Mouse (Mus musculus) MEL (cell line): ENCODE measurements around the gene Cobll1. TPM values are rescaled to one million over a fixed set of nuclear protein-coding genes. Genes with fewer than 3 reads are reported as not detected.

Experiments used
- DNase-seq: peaks from one replicate; pipeline ENCODE4 v3.0.0; 2011; ENCODE audit warnings: low read depth, low spot score
- H3K27ac ChIP-seq: 2 replicates; pipeline ENCODE4 v1.5.1; 2012; ENCODE audit warnings: low read depth, mild to moderate bottlenecking, control low read depth, low read length, moderate library complexity; ENCODE audit not compliant: control insufficient read depth
- H3K27me3 ChIP-seq, 2 experiments: fragments of 150-350 bp in 1 of 2; sonication (generic) in 1 of 2; 2 replicates each; pipeline ENCODE4 v1.6.1; 2012; ENCODE audit warnings: low read length in 2 of 2, mild to moderate bottlenecking in 2 of 2, improper control_type of control experiment in 1 of 2, moderate library complexity in 1 of 2; ENCODE audit not compliant: insufficient read depth in 2 of 2, control insufficient read depth in 1 of 2
- H3K36me3 ChIP-seq, 2 experiments: 2 replicates each; pipeline ENCODE4 v1.6.1; 2012 to 2014; ENCODE audit warnings: low read length in 2 of 2, improper control_type of control experiment in 1 of 2, inconsistent platforms in 1 of 2, mild to moderate bottlenecking in 1 of 2; ENCODE audit not compliant: insufficient read depth in 2 of 2, control insufficient read depth in 1 of 2
- H3K4me1 ChIP-seq, 2 experiments: fragments of 150-350 bp in 1 of 2; sonication (generic) in 1 of 2; 2 replicates each; pipeline ENCODE4 v1.6.1; 2012; ENCODE audit warnings: low read length in 2 of 2, improper control_type of control experiment in 1 of 2, mild to moderate bottlenecking in 1 of 2; ENCODE audit not compliant: insufficient read depth in 2 of 2, control insufficient read depth in 1 of 2
- H3K4me3 ChIP-seq, 2 experiments: fragments of 150-350 bp in 1 of 2; sonication (generic) in 1 of 2; 2 replicates each; pipeline ENCODE4 v1.5.1; 2012; ENCODE audit warnings: low read depth in 2 of 2, low read length in 2 of 2, mild to moderate bottlenecking in 2 of 2, moderate library complexity in 2 of 2, control low read depth in 1 of 2, improper control_type of control experiment in 1 of 2; ENCODE audit not compliant: control insufficient read depth in 1 of 2, insufficient read depth in 1 of 2
- H3K79me2 ChIP-seq: 2 replicates; pipeline ENCODE4 v1.6.1; 2012; ENCODE audit warnings: mild to moderate bottlenecking, low read length, moderate library complexity; ENCODE audit not compliant: control insufficient read depth, poor library complexity, insufficient read depth
- H3K9ac ChIP-seq: 2 replicates; pipeline ENCODE4 v1.6.1; 2012; ENCODE audit warnings: low read depth, mild to moderate bottlenecking, control low read depth, low read length, moderate library complexity; ENCODE audit not compliant: control insufficient read depth, poor library complexity, severe bottlenecking
- H3K9me3 ChIP-seq: fragments of 150-350 bp; sonication (generic); replicated peaks from 2 replicates; pipeline ENCODE4 v1.6.1; 2012; ENCODE audit warnings: mild to moderate bottlenecking, low read length, improper control_type of control experiment, moderate library complexity; ENCODE audit not compliant: insufficient read depth
- BHLHE40 ChIP-seq: IDR thresholded peaks from 2 replicates; pipeline ENCODE4 v1.6.1; 2012; ENCODE audit warnings: low read depth, mild to moderate bottlenecking, inconsistent platforms, low read length, improper control_type of control experiment, borderline replicate concordance
- CHD2 ChIP-seq: IDR thresholded peaks from 2 replicates; pipeline ENCODE4 v1.6.1; 2011; ENCODE audit warnings: low read length, improper control_type of control experiment
- CTCF ChIP-seq, 3 experiments: IDR thresholded peaks in 2 of 3; conservative IDR thresholded peaks in 1 of 3; 2 replicates each; pipeline ENCODE4 v1.5.1; 2011 to 2012; ENCODE audit warnings: low read length in 3 of 3, low read depth in 2 of 3, mild to moderate bottlenecking in 2 of 3, improper control_type of control experiment in 1 of 3, inconsistent platforms in 1 of 3, mixed read lengths in 1 of 3, moderate library complexity in 1 of 3; ENCODE audit not compliant: control insufficient read depth in 1 of 3, insufficient read depth in 1 of 3, poor library complexity in 1 of 3, severe bottlenecking in 1 of 3
- ETS1 ChIP-seq: IDR thresholded peaks from 2 replicates; pipeline ENCODE4 v1.6.1; 2012; ENCODE audit warnings: low read depth, mild to moderate bottlenecking, inconsistent platforms, low read length, improper control_type of control experiment, moderate library complexity
- GABPA ChIP-seq: IDR thresholded peaks from 2 replicates; pipeline ENCODE4 v1.6.1; 2012; ENCODE audit warnings: low read depth, mild to moderate bottlenecking, inconsistent platforms, low read length, improper control_type of control experiment, moderate library complexity
- HCFC1 ChIP-seq: IDR thresholded peaks from 2 replicates; pipeline ENCODE4 v1.6.1; 2012; ENCODE audit warnings: low read depth, mild to moderate bottlenecking, inconsistent platforms, low read length, improper control_type of control experiment, moderate library complexity
- JUND ChIP-seq: IDR thresholded peaks from 2 replicates; pipeline ENCODE4 v1.6.1; 2011; ENCODE audit warnings: low read depth, mild to moderate bottlenecking, improper control_type of control experiment, low read length
- KAT2A ChIP-seq: conservative IDR thresholded peaks from 2 replicates; pipeline ENCODE4 v1.6.1; 2012; ENCODE audit warnings: low read depth, low read length, improper control_type of control experiment, inconsistent platforms
- MAFK ChIP-seq: IDR thresholded peaks from 2 replicates; pipeline ENCODE4 v1.6.1; 2011; ENCODE audit warnings: low read depth, mild to moderate bottlenecking, low read length, improper control_type of control experiment, borderline replicate concordance
- MAX ChIP-seq: IDR thresholded peaks from 2 replicates; pipeline ENCODE4 v1.6.1; 2011; ENCODE audit warnings: low read length, improper control_type of control experiment
- MAZ ChIP-seq: IDR thresholded peaks from 2 replicates; pipeline ENCODE4 v1.6.1; 2012; ENCODE audit warnings: low read depth, mild to moderate bottlenecking, inconsistent platforms, low read length, improper control_type of control experiment
- MEF2A ChIP-seq: IDR thresholded peaks from 2 replicates; pipeline ENCODE4 v1.6.1; 2014; ENCODE audit warnings: low read depth, mild to moderate bottlenecking, inconsistent platforms, low read length, improper control_type of control experiment; ENCODE audit not compliant: poor library complexity, insufficient replicate concordance, severe bottlenecking; ENCODE audit errors: extremely low read depth
- MYC ChIP-seq: IDR thresholded peaks from 2 replicates; pipeline ENCODE4 v1.6.1; 2011; ENCODE audit warnings: low read depth, mild to moderate bottlenecking, low read length, improper control_type of control experiment, moderate library complexity
- POLR2A ChIP-seq, 2 experiments: IDR thresholded peaks; 2 replicates each; pipeline ENCODE4 v1.6.1; 2011 to 2012; ENCODE audit warnings: low read length in 2 of 2, mild to moderate bottlenecking in 2 of 2, control low read depth in 1 of 2, improper control_type of control experiment in 1 of 2, low read depth in 1 of 2, moderate library complexity in 1 of 2; ENCODE audit not compliant: control insufficient read depth in 1 of 2, insufficient read depth in 1 of 2, poor library complexity in 1 of 2
- POLR2AphosphoS2 ChIP-seq: IDR thresholded peaks from 2 replicates; pipeline ENCODE4 v1.6.1; 2011; ENCODE audit warnings: low read length, improper control_type of control experiment
- POLR2AphosphoS5 ChIP-seq: IDR thresholded peaks from 2 replicates; pipeline ENCODE4 v1.6.1; 2012; ENCODE audit warnings: low read depth, borderline replicate concordance, mild to moderate bottlenecking, inconsistent platforms, low read length, moderate library complexity, mixed read lengths
- RAD21 ChIP-seq: IDR thresholded peaks from 2 replicates; pipeline ENCODE4 v1.6.1; 2011; ENCODE audit warnings: mild to moderate bottlenecking, low read depth, low read length, improper control_type of control experiment
- RCOR1 ChIP-seq: IDR thresholded peaks from 2 replicates; pipeline ENCODE4 v1.6.1; 2012; ENCODE audit warnings: low read depth, mild to moderate bottlenecking, inconsistent platforms, low read length, improper control_type of control experiment
- SIN3A ChIP-seq: IDR thresholded peaks from 2 replicates; pipeline ENCODE4 v1.6.1; 2012; ENCODE audit warnings: low read length, improper control_type of control experiment, inconsistent platforms
- TAL1 ChIP-seq: IDR thresholded peaks from 2 replicates; pipeline ENCODE4 v1.6.1; 2012; ENCODE audit warnings: mild to moderate bottlenecking, inconsistent platforms, low read length, moderate library complexity, mixed read lengths
- TBP ChIP-seq: IDR thresholded peaks from 2 replicates; pipeline ENCODE4 v1.8.0; 2011; ENCODE audit warnings: low read depth, low read length, improper control_type of control experiment
- TCF12 ChIP-seq: IDR thresholded peaks from 2 replicates; pipeline ENCODE4 v1.6.1; 2014; ENCODE audit warnings: low read depth, mild to moderate bottlenecking, inconsistent platforms, low read length, improper control_type of control experiment, moderate library complexity
- UBTF ChIP-seq: IDR thresholded peaks from 2 replicates; pipeline ENCODE4 v1.6.1; 2012; ENCODE audit warnings: low read depth, mild to moderate bottlenecking, inconsistent platforms, low read length, improper control_type of control experiment, moderate library complexity, borderline replicate concordance; ENCODE audit not compliant: insufficient read depth
- USF1 ChIP-seq: IDR thresholded peaks from 2 replicates; pipeline ENCODE4 v1.6.1; 2014; ENCODE audit warnings: low read depth, mild to moderate bottlenecking, inconsistent platforms, low read length, improper control_type of control experiment, moderate library complexity
- ZC3H11A ChIP-seq: IDR thresholded peaks from 2 replicates; pipeline ENCODE4 v1.6.1; 2012; ENCODE audit warnings: low read depth, mild to moderate bottlenecking, inconsistent platforms, low read length, improper control_type of control experiment
- ZMIZ1 ChIP-seq: IDR thresholded peaks from 2 replicates; pipeline ENCODE4 v1.6.1; 2012; ENCODE audit warnings: low read depth, mild to moderate bottlenecking, inconsistent platforms, low read length, improper control_type of control experiment, moderate library complexity
- polyA plus RNA-seq, 2 experiments: library from polyadenylated mRNA; stranded (reverse) in 1 of 2; unstranded in 1 of 2; fragments of >175 nt in 1 of 2; fragments of >200 nt in 1 of 2; gene quantifications; 2 replicates each; pipeline versions ENCODE4 v1.2.1 to v1.2.4; 2012; ENCODE audit warnings: low replicate concordance in 2 of 2, low read depth in 1 of 2; ENCODE audit not compliant: insufficient read length in 2 of 2, insufficient read depth in 1 of 2, missing spikeins in 1 of 2
- total RNA-seq: library from RNA; depleted of rRNA; stranded (reverse); fragments of 300-350 nt; gene quantifications from 2 replicates; pipeline ENCODE4 v1.2.3, GENCODE M21; 2012

The Cobll1 gene
- total and polyA plus RNA-seq, 3 experiments, result not detected

DNA sequence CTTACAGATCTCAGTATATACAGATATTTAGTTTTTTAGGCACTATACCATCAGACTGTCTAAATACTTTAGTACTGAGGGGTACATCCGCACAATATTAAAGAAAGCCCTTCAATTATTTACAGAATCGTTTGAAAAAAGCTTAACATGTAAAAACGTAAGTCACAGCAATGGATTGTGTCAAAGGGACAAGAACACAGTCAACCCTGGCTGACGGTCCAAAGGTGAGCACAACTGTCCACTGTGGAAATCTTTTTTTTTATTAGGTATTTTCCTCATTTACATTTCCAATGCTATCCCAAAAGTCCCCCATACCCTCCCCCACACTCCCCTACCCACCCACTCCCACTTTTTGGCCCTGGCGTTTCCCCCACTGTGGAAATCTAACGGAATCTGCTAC lies 67.1 kb downstream of the Cobll1 start:
- TF ChIP-seq KAT2A (no peak), USF1 (no peak), MAZ (no peak), HCFC1 (no peak), MAX (no peak), BHLHE40 (no peak), TCF12 (no peak), MEF2A (no peak), MAFK (no peak), RCOR1 (no peak), MYC (no peak), POLR2A (IDR thresholded peaks at IDR 0.05; ENCODE audit: control insufficient read depth in 1 of 2, insufficient read depth in 1 of 2, low read depth in 1 of 2, low read length in 2 of 2, poor library complexity in 1 of 2) (no peak), GABPA (no peak), POLR2AphosphoS5 (no peak), TBP (no peak), CTCF (IDR thresholded peaks at IDR 0.05 in 2 of 3, conservative IDR thresholded peaks at IDR 0.05 in 1 of 3; ENCODE audit: control insufficient read depth in 1 of 3, insufficient read depth in 1 of 3, low read depth in 2 of 3, low read length in 3 of 3, poor library complexity in 1 of 3, severe bottlenecking in 1 of 3) (no peak)

DNA sequence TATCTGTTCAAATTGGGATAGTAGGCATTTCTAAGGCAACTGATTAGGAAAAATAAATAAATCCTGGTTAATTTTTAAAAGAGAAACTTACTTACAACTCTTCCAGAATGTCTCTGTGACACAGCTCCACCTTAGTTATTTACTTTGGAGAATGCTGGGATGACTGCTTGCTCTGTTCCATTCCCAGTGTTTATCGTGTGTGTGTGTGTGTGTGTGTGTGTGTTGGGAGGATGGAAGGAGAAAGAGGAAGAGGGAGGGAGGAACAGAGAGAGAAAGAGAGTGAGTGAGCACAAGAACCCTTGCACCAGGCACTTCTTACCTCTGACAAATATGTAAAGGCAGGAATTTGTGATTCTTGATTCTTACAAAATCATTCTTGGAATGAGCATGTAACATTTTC lies 67.7 kb downstream of the Cobll1 start:
- DNase-seq, result no peak
- no peaks in the 10 kb centered on the region for H3K79me2 ChIP-seq
- H3K4me3 ChIP-seq, result no peak overlapping the region

More for the DNA sequence above, 67.1 kb downstream of the Cobll1 start:
- no peak for DNase-seq
- no peak overlapping the region for H3K27ac ChIP-seq
- no peaks in the 10 kb centered on the region for H3K27me3 ChIP-seq
- no peak overlapping the region for H3K4me3 ChIP-seq
- H3K9ac ChIP-seq, result no peak overlapping the region
- H3K9me3 ChIP-seq, result no peaks in the 10 kb centered on the region
- H3K4me1 ChIP-seq, result no peaks in the 10 kb centered on the region
- no peaks in the 10 kb centered on the region for H3K79me2 ChIP-seq
- no peaks in the 10 kb centered on the region for H3K36me3 ChIP-seq

More for the DNA sequence above, 67.7 kb downstream of the Cobll1 start:
- Histone ChIP-seq H3K27ac (no peak overlapping the region), H3K27me3 (no peaks in the 10 kb centered on the region), H3K36me3 (no peaks in the 10 kb centered on the region), H3K4me1 (no peaks in the 10 kb centered on the region), H3K9me3 (no peaks in the 10 kb centered on the region), H3K9ac (no peak overlapping the region)
- TF ChIP-seq KAT2A (no peak), POLR2AphosphoS2 (no peak), TAL1 (no peak), USF1 (no peak), ETS1 (no peak), JUND (no peak), BHLHE40 (no peak), TBP (no peak), RAD21 (no peak), ZC3H11A (no peak), SIN3A (no peak), GABPA (no peak), MAZ (no peak), POLR2AphosphoS5 (no peak), UBTF (no peak), TCF12 (no peak), ZMIZ1 (no peak), CHD2 (no peak), MYC (no peak)
